Mouse (Mus musculus) adipocyte (in vitro differentiated cells): ENCODE results near the gene Cd300lf.

Experiments
- DNase-seq: peaks from one replicate; pipeline ENCODE4 v3.0.0-alpha.2; 2016; ENCODE audit warnings: low spot score

Cd300lf gene

DNA sequence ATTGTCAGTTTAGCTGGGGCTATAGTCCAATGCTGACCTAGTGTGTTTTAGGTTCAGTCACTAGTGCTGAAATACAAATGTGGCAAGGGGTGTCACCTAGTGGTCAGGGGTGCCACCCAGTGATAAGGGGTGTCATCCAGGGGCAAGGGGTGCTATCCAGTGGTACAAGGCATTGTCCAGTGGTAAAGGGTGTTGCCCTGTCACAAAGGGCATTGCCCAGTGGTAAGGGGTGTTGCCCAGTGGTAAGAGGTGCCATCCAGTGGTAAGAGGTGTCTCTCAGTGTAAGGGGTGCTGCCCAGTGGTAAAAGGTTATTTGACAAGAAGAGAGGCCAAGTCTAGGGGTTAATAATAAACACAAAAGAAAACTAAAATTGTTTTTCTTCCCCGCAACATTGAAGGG, 56.4 kb downstream of the Cd300lf start:
- DNase-seq: no peak

DNA sequence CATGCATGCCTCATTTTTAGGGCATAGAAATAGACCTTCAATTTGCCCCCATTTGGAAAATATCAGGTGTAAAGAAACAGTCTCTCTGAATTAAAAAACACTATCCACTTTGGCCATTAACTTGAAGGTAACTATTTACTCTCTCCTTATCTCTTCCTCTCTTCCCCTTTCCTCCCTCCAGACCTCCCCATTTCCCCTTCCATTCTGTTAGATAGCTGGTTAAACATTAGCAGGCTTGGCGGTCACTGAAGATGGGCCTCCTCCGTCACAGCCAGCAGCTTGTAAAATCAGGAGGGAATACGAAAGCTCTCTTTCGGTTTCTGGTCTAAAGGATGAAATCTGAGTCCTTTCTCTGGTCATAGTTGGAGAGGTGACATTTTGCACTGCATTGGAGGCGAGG, 57.9 kb downstream of the Cd300lf start:
- no peak for DNase-seq

DNA sequence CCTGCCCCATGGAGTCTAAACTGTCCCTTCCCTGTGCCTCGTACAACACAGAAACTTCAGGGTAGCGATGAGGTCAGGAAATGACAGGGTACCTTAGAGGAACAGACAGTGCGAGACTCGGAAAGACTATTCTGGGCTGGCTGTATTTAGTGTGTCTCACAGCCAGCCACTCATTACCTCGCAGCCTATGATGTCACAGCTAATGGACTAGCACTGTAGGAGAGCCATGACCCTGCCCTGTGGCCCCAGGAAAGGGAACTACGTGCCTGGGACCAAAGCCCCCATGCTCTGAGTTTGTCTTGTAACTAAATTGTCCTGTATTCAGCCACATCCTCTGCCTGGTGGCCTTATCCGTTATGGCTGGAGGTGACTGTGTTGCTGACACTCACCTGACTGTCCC, 58.4 kb downstream of the Cd300lf start:
- DNase-seq: no peak

DNA sequence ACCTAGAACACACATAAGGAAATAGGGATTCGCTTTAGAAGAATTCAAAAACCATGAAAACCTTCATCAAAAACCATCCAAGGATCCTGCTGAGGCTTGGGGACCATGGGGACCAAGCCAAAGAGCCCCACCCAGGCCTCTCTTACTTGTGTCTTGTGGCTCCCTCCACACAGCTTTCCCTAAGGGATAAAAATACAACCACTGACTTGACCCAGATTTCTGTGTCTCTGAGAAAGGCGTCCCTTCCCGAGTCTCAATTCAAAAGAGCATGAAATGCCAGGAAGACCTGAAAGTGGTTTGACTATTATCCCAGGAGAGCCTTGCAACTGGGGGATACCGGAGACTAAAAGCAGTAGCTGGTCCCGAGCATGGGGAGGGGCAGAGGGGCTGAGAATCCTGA, 60.8 kb downstream of the Cd300lf start:
- DNase-seq: peak; percentile 24

DNA sequence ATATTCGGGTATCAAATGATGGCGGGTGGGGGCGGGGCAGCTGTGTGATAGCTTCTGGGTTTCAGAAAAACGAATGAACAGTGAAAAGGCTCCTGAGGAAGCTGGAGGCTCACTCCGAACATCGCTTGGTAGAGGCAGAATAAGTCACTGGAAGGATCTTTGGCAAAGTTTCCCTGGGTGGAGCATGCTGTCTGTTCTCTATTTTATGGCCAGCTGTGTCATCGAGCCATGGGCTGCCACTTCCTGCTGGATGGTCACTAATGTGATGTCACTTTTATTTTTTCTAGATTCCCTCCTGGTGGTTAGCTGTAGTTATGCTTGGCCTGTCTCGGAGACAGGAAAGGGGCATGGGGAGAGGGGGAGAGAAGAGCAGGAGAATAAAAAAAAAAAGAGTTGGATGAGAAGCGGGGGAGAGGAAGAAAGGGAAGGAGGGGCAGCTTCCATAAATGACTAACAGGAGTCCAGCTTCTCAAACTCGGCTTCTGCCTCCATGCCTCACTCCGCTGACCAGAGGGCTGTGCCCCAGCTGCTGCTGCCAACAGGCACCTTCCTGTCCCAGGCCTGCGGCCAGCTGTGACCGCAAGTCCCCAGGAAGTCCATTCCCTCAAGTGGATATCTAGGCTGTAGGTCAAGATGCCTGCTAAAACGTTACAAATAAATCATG, 62.0 kb downstream of the Cd300lf start:
- DNase-seq: peak; percentile 98

DNA sequence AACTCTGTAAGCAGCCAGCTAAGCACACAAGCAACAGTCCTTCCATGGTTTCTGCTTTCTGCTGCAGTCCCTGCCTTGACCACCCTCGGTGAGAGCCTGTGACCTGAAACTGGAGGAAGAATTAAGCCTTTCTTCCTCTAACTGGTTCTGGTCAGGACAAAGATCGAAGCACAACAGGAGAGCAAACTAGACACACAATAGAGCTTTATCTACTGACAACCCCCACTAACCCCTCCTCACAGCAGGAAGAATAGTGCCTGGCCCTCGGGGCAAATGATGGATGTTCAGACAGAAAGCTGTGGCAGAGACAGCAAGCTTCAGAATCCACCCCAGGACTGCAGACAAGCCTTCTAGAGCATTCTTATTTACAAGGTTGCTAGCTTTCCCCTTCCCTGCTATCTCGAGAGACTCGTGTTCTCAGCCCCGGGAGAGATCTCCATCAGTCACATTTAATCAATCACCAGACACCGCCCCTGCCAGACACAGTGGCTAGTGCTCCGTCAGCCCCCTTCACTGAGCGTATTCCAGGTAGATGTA, 62.7 kb downstream of the Cd300lf start:
- no peak for DNase-seq

DNA sequence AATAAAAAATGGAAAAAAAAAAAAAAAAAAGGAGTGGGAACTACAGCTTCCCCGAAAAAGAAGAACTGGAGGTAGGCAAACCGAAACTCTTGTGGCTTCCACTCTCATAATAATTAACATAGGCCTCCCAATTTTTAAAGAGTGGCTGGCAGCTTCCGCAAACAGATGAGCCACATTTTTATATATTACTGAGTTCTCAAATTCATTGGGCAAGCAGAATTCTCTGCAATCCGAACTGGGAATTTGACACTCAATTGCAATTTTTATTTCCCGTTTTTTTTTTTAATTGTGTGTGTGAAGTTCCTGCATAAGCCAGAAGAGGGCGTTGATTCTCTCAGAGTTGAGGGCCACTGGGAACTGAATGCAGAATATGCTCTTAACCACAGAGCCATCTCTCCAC, 67.0 kb downstream of the Cd300lf start:
- DNase-seq: no peak
